Mouse (Mus musculus) c-Kit-negative CD71-positive TER-119-positive erythroid progenitor cells, embryonic 14.5 days (primary cell): ENCODE measurements around the gene Sumo3.

Experiments
- DNase-seq: peaks from one replicate; pipeline ENCODE4 v3.0.0-alpha.2; 2013; ENCODE audit warnings: low read depth, low spot score

Sumo3 gene

GRCm38 (mm10) chr10:77626036-77626435 is 20.1 kb downstream of the Sumo3 start:
- DNase-seq: no peak

GRCm38 (mm10) chr10:77626591-77626990 is 20.7 kb downstream of the Sumo3 start:
- no peak for DNase-seq

- DNase-seq: peak; percentile 56
These were observed 21.6 kb downstream of the Sumo3 start for GRCm38 (mm10) chr10:77627497-77627896.

GRCm38 (mm10) chr10:77629163-77629562 is 23.3 kb downstream of the Sumo3 start:
- no peak for DNase-seq

GRCm38 (mm10) chr10:77629970-77630369 is 24.1 kb downstream of the Sumo3 start:
- no peak for DNase-seq

GRCm38 (mm10) chr10:77634016-77634415 is 28.1 kb downstream of the Sumo3 start:
- no peak for DNase-seq

- DNase-seq: no peak
These were observed 28.7 kb downstream of the Sumo3 start for GRCm38 (mm10) chr10:77634452-77635231.

- DNase-seq: no peak
These were observed 30.5 kb downstream of the Sumo3 start for GRCm38 (mm10) chr10:77636234-77636922.

GRCm38 (mm10) chr10:77638956-77639355 is 33.1 kb downstream of the Sumo3 start:
- DNase-seq: no peak

- DNase-seq: no peak
These were observed 37.3 kb downstream of the Sumo3 start for GRCm38 (mm10) chr10:77643160-77643559.

GRCm38 (mm10) chr10:77645571-77645970 is 39.7 kb downstream of the Sumo3 start:
- no peak for DNase-seq

GRCm38 (mm10) chr10:77647461-77647860 is 41.6 kb downstream of the Sumo3 start:
- DNase-seq: no peak

- no peak for DNase-seq
These were observed 42.0 kb downstream of the Sumo3 start for GRCm38 (mm10) chr10:77647901-77648300.

GRCm38 (mm10) chr10:77652046-77652445 is 46.1 kb downstream of the Sumo3 start:
- no peak for DNase-seq

- DNase-seq: no peak
These were observed 52.5 kb downstream of the Sumo3 start for GRCm38 (mm10) chr10:77658286-77658994.

GRCm38 (mm10) chr10:77663949-77664665 is 58.2 kb downstream of the Sumo3 start:
- no peak for DNase-seq

- DNase-seq: no peak
These were observed 60.4 kb downstream of the Sumo3 start for GRCm38 (mm10) chr10:77666342-77666741.

- DNase-seq: no peak
These were observed 61.5 kb downstream of the Sumo3 start for GRCm38 (mm10) chr10:77667402-77667801.
